Mouse (Mus musculus) lung, postnatal 0 days (tissue): Measurements from ENCODE around the gene Cfap43.

Experiments
- CTCF ChIP-seq: IDR thresholded peaks from 2 replicates; pipeline ENCODE4 v1.5.1; 2016; ENCODE audit warnings: antibody characterized with exemption, mild to moderate bottlenecking
- EP300 ChIP-seq: IDR thresholded peaks from 2 replicates; pipeline ENCODE4 v1.6.1; 2016; ENCODE audit warnings: antibody characterized with exemption, mild to moderate bottlenecking, control low read depth

DNA sequence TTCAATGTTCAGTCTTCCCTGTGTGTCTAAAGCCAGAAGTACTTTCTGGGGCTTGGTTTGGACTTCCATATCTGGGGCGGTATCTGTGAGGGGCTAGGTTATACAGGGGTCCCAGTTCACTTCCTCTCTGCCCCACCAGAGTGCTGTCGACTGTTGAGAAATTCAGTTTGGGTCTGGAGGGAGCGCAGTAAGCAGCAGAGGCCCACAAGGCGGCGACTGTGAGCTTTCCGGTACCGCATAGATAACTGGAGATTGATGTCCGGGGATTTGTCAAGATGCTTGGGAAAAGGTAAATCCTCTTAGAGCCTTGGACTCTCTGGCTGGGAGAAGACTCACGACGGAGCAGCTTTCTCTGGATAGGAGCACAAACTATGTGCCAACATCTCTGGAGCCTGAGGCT is 47.6 kb downstream of the Cfap43 start:
- TF ChIP-seq CTCF: peak; percentile 60
- TF ChIP-seq EP300: no peak
